Mouse (Mus musculus): Measurements from ENCODE around the gene Tgm7.
"Not testable (repeated sequence)": the region's sequence is repeated elsewhere in the genome, so short reads cannot be mapped to it uniquely, and the experiment has no call there.

The Tgm7 gene

DNA sequence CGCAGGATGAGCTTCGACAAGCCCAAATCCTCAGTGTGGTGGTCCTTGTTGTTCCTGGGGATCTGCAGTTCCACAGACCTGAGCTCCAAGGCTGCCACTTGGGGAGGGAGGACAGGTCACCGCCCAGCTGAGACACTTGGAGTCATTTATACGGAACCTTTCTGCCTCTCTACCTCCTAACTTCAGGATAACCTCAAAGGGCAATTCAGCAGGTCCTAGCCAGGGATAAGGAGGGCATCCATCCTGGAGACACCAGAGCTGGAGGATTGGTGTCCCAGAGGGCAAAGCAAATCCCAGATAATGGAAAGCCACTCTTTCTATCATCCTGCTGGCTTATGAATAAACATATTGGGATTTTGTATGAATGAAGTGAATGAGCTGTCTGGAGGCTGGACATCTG is at the start of gene Tgm7:
Tgm7 (minus strand) TSS at position 101 of the 400 bp plus-strand sequence.
- no peak for DNase-seq

DNA sequence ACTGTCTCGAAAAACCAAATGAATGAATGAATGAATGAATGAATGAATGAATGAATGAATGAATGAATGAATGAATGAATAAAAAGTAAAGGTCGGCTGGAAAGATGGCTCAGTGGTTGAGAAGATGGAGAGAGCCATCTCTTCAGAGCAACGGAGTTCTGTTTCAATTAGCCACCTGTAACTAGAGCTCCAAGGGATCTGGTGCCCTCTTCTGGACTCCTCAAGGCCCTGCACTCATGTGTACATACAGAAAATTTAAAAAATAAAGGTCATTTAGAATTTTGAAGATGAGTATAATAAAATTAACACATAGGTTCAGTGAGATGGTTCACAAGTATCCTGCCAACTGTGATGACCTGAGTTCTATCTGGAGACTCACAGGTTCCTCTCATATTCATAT is 43.5 kb upstream of the Tgm7 start:
- no peak for DNase-seq

GRCm38 (mm10) chr2:121149679-121150078 is 40.1 kb upstream of the Tgm7 start:
- DNase-seq: no peak

- no peak for DNase-seq
These were observed 32.8 kb upstream of the Tgm7 start for GRCm38 (mm10) chr2:121142415-121142814.

DNA sequence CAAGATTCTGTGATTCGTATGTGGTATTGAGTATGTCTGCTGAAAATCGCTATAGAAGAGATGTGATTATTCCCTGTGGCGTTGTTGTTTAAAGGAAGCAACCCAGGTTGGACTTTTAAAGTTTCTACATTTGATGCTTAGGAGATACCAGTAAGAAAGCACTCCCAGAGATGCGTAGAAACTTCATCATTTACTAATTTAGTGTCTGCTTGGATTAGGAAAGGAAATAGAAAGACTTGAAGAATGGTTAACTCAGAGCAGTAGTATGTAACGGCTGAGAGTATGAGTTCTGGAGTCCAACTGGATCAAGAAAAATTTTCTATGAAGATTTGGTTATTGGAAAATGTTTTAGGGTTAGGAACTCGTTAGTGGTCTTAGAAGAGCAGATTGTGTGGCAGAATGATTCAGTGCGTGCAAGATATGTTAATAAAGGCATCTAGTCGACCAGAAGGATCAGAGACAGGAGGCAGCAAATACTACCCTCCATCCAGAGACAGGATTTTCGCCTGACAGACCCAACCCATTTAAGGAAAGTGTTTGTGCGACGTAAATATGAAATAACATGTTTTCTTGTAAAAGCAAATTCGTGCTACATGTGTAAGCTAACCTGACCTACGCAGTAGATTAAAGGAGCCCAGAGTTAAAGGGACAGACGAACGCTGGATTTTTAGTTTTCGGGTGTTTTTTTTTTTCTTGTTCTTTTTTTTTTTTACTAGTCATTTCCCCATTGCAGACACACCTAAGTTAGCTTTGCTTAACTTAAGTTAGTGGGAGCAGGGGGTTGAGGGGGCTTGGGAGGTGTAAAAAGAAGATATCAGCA is 31.8 kb upstream of the Tgm7 start:
- no peak for DNase-seq

DNA sequence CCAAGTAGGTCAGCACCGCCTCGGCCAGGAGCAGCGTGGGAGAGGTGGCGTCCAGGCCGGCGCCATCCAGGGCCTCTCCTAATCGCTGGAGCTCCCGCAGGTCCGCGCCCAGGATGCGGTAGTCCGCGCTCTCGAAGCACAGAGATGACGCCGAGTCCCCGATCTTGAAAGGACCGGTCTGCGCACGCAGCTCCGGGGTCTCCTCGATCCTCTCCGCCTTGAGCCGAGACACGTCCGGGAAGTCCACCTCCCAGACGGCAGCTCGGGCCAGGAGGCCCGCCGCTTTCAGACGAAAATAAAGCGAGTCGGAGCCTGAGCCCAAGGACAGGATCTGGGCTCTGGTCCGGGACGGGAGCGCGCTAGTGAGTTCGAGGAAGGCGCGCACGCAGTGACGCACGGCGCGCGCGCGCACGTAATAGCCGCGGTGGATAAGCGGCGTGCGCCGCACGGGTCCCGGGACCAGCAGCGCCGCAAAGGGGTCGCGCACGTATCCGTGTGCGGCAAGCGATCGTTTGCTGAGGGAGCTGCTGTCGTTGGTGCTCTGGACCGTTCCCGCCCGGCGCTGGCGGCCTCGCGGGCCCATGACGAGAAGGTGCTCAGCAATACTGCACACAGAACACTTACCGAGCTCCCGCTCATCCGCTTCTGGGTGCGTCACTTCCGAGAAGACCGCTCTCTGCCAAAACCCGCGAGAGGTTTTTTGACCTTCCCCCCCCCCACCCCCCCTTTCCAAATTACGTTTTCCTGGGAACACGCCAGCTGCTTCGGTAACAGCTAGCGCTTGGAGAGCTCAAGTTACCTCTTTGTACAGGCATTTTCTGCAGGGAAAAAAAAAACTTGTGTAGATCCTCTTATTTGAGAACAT is 30.7 kb upstream of the Tgm7 start, which contains the start of the genes Adal and Lcmt2:
Adal (plus strand) TSS at position 411 of the 865 bp plus-strand sequence.
Lcmt2 (minus strand) TSS at position 636 of the 865 bp plus-strand sequence.
- peak; percentile 93 for DNase-seq

DNA sequence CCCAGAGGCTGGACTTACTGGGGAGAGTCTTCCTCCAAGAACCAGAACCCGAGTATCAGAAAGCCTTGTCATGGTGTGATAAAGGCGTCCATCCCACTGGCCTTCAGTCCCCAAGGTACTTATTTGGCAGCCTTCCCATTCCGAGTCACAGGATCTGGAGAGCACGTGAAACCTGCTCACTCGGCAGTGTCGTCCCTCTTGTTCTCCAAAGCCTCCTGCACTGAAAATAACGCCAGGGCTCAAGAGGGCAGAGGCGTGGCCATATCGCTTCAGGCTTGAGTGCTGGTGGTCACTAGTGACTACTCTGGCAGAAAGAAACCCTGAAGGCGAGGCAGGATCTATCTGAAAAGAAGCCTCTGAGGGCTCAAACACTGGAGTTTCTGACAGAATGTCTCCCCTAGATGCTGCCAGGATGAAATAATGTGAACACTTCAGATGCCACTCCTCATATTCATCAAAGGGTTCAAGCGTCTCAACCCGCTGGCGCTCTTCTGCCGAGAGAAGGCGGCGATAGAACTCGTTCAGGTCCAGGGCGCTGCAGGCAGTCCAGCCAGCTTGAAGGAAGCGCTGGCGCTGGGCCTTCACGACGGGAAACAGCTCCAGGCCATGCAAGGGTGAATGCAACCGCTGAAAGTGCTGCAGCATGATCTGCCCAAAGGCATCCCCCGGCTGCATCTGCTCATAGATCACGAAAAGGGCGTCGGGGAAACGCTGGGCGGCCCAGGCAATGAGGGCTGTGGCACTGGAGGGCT is 29.8 kb upstream of the Tgm7 start:
- DNase-seq: peak; percentile 88

DNA sequence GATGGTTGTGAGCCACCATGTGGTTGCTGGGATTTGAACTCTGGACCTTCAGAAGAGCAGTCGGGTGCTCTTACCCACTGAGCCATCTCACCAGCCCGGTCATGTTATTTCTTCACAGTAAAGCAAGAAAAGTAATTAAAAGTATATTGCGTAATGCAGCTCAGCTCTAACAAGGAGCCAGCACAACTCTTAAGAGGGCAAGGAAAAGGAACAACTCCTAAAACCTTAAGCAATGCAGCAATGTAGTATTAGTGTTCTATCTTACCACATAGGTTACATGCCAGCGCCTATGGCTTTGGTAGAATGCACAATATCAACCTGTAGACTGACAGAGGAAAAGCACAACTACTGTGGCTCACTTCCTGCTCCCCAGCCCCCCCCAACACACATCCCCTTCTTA is 27.8 kb upstream of the Tgm7 start:
- DNase-seq: no peak

- no peak for DNase-seq
These were observed 23.2 kb upstream of the Tgm7 start for GRCm38 (mm10) chr2:121132822-121133221.

DNA sequence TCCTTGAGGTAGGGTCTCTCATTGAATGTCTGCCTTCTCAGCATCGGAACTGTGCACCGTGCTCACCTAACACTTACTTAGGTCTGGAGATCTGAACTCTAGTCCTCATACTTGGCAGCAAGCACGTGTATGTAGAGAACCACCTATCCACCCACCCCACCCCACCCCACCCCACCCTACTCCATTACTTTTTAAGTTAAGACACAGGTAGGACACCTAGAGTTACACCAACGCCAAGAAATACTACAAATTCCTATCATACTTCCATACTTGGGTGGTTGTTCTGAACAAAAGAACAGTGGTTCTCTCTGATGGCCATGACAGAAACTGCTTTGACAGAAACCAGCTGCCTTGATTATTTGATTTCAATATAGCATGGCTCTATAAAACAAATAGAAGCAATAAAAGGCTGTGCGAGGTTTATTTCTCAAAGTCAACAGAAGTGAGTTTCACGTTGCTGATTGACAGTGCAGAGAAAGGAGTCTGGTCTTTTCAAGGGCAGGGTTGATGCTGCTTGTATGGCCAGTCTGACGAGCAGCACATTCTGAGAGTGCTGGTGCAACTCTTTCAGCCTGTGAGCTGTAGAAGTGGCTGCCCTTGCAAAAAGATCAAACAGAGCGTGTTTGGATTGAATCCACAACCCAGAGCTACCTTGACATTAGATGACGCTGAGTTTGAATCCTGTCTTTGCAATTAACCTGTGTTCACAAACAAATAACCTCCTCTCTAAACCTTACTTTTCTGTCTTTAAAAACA is 19.4 kb upstream of the Tgm7 start:
- no peak for DNase-seq

DNA sequence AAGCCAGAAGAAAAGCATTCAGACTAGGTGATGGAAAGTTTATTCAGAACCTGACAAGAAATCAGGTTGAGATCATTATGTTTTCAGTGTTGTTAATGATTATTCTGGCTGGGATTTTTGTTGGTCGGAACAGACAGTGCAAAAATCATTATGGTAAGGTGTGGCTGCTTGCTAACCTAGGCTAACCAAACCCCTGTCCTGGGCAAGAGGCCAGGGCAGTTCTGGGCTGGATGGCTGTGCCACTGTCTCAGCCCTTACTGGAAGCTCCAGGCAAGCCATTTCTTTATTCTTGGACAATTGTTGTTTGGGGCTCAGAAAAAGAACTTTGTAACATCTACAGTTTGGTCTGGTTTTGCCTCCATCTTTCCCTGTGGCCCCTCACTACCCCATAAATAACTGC is 17.9 kb upstream of the Tgm7 start:
- peak; percentile 42 for DNase-seq

- not testable (repeated sequence) for DNase-seq
These were observed 16.7 kb upstream of the Tgm7 start for GRCm38 (mm10) chr2:121126302-121126701.

DNA sequence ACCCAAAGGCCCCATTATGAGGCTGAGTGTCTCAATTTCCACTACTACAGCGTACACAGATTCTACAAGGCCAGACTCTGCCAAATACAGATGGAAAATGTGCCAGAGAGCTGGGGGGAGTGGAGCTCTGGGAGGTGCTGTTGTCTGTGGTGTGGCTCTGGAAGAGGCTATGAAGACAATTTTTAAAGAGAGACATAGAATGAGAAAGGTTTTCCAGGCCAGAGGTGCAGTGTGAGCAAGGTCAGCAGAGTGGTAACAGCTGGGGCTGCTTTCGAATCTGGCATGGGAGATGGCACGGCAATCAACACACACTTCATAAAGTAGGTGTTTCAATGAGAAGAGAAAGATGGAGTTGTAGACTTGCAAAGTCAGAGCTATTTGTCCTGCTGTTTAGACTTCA is 9.7 kb upstream of the Tgm7 start:
- no peak for DNase-seq

DNA sequence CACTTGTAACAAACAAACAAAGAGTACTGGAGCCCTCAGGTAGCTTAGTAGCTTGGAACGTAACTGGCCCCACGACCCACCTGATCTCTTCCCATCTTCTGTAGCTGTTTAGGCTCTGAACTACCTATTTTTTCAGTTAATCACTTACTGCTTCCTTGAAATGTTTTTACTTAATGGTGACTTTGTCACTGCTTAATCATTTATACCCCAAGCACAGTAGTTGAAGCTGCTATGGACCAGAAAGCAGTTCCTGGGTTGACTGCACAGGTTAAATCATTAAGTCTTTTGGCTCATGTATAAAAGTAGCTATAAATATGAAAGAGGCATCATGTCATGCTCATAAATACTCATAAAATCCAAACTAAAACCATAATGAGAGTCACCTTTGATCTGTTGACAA is 5.8 kb upstream of the Tgm7 start:
- DNase-seq: peak; percentile 33

DNA sequence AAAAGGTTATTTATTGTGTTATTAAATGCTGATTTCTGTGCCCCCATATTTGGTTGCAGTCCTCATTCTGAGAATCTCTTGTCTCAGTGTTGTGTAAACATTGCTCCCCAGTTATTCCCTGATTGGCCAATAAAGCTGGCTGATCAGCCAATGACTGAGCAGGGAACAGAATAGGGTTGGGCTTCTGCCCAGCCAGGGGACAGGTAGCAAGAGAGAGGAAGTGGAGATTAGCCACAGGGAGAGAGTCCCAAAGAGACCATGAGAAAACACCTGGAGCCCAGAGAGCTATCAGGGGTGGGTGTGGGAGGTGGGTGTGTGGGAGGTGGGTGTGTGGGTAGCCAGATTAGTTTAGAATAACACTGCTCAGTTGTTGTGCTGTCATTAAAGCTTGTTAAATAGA is 3.7 kb downstream of the Tgm7 start:
- peak; percentile 13 for DNase-seq

DNA sequence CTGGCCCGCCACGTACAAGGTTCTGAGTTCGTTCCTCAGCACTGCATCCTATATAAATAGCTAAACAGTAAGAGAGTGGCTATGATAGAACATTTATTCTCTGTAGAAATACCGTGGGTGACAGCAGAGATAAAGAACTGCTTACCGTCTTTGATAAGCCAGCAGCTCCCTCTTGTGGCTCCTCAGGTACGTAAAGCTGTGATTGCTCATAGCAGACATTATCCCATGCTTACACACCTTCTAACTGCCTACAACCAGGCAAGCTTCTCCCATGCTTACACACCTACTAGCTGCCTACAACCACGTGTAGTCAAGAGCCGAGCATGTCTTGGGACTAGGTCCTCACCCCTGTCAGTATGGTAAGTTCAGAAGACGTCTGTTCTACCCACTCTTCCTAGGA is 7.5 kb downstream of the Tgm7 start:
- DNase-seq: peak; percentile 82

GRCm38 (mm10) chr2:121089751-121090150 is 19.8 kb downstream of the Tgm7 start:
- DNase-seq: no peak

DNA sequence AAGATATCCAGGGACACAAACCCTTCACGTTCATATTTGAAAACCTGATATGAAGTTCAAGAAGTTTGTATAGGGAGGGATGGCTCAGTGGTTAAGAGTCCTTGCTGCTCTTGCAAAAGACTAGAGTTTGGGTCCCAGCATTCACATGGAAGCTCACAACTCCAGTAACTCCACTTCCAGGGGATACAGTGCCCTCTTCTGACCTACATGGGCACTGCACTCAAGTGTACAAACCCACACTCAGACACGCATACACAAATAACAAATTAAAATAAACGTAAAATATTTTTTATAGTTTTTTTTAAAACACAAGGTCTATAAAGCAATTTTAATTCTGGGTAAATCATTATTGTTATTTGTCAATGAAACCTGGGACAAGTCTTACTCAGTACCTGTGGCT is 21.1 kb downstream of the Tgm7 start:
- no peak for DNase-seq

- peak; percentile 22 for DNase-seq
These were observed 24.0 kb downstream of the Tgm7 start, which contains the start of gene Tgm5 for GRCm38 (mm10) chr2:121085480-121086185. Gene Tgm5, minus strand, starts transcription at chr2:121085841.

DNA sequence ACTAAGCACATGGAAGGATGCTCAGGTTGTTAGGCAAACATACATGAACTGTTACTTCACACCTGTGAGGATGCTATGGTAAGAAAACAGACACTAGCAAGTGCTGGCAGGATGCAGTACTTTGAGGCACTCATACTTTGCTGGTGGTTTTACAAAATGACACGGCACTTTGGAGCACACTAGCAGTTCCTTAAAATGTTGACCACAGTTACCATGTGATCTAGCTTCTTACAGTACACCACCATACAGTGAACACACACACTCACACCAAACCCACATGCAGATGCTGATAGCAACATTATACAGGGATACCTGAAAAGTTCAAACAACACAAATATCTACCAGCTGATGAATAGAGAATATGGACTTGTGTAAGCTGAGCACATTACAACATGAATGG is 27.0 kb downstream of the Tgm7 start:
- no peak for DNase-seq

DNA sequence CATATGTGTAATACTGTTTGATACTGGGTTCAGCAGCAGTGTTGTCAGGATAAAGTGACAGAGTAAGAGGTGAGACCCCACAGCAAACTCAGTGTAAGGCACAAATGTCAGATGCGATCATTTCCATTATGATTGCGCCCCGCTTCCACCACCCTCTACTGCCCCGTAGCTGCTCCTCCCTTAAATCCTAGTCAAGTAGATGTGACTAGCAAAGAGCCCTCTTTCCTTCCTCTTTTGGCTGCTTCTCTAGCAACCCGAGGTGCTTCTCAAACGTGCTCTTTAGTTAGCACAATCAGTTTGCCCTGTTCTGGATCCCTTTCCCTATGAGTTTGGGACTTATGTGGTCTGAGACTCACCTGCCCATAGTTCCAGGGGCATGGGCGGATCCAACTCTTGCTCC is 34.8 kb downstream of the Tgm7 start:
- no peak for DNase-seq

DNA sequence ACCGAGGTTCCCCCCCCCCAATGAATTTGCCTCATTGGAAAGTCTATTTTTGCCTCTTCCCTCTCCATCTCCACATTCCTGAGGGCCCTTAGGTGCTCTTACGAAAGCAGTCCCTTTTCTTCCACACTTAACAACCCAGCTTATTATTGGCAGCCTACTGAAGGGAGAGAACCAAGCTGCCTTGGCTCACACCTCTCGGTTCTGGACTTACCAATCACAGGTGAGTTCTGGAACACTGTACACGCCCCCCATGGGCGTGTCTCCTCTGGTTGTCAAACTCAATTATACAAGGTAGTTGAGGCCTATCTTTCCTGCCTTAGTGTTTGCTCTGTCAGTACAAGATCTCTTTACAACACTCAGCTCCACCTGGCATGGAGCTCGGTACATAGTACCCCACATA is 37.7 kb downstream of the Tgm7 start:
- DNase-seq: no peak
